Mouse (Mus musculus) embryonic facial prominence, embryonic 12.5 days (tissue): Measurements from ENCODE around the gene Cdc27. TPM values are rescaled to one million over a fixed set of nuclear protein-coding genes. Genes with fewer than 3 reads are reported as not detected.
"Not testable (repeated sequence)": the region's sequence is repeated elsewhere in the genome, so short reads cannot be mapped to it uniquely, and the experiment has no call there.

Experiments used
- ATAC-seq: fragments of 200-750 bp; cut with Nextera tagmentation; 2 replicates; pipeline ENCODE4 v1.8.0; 2017; ENCODE audit not compliant: insufficient number of reproducible peaks, insufficient read depth, low FRiP score, low TSS enrichment
- H3K27ac ChIP-seq: fragments of 300-500 bp; sonication (generic); 2 replicates; pipeline ENCODE4 v1.5.1; 2016; ENCODE audit warnings: mild to moderate bottlenecking
- H3K27me3 ChIP-seq: fragments of 300-500 bp; sonication (generic); 2 replicates; pipeline ENCODE4 v1.6.1; 2016; ENCODE audit warnings: mild to moderate bottlenecking, moderate library complexity
- H3K36me3 ChIP-seq: fragments of 300-500 bp; sonication (generic); 2 replicates; pipeline ENCODE4 v1.6.1; 2016; ENCODE audit warnings: mild to moderate bottlenecking
- H3K4me1 ChIP-seq: fragments of 300-500 bp; sonication (generic); 2 replicates; pipeline ENCODE4 v1.6.1; 2016
- H3K4me2 ChIP-seq: fragments of 300-500 bp; sonication (generic); replicated peaks from 2 replicates; pipeline ENCODE4 v1.6.1; 2016; ENCODE audit warnings: mild to moderate bottlenecking, moderate library complexity
- H3K4me3 ChIP-seq: fragments of 300-500 bp; sonication (generic); 2 replicates; pipeline ENCODE4 v1.5.1; 2016; ENCODE audit warnings: mild to moderate bottlenecking
- H3K9ac ChIP-seq: fragments of 300-500 bp; sonication (generic); 2 replicates; pipeline ENCODE4 v1.6.1; 2016; ENCODE audit warnings: mild to moderate bottlenecking, moderate library complexity
- H3K9me3 ChIP-seq: fragments of 300-500 bp; sonication (generic); 2 replicates; pipeline ENCODE4 v1.6.1; 2016; ENCODE audit warnings: mild to moderate bottlenecking, moderate library complexity
- WGBS: fragments of 180-500 bp; shearing (Covaris S2); methylation state at CpG from one replicate; pipeline ENCODE4 v1.1.7; 2016; 5-methylcytosine and 5-hydroxymethylcytosine counted together
- polyA plus RNA-seq: library from polyadenylated mRNA; unstranded; fragments of >200 nt; fragmentation: Nextera tagmentation; extraction: Ambion mirVana; gene quantifications from 2 replicates; pipeline ENCODE4 v1.2.1, GENCODE M21; 2016

The Cdc27 gene
- polyA plus RNA-seq, 1 experiment from 2014 or later: 52.1 TPM

DNA sequence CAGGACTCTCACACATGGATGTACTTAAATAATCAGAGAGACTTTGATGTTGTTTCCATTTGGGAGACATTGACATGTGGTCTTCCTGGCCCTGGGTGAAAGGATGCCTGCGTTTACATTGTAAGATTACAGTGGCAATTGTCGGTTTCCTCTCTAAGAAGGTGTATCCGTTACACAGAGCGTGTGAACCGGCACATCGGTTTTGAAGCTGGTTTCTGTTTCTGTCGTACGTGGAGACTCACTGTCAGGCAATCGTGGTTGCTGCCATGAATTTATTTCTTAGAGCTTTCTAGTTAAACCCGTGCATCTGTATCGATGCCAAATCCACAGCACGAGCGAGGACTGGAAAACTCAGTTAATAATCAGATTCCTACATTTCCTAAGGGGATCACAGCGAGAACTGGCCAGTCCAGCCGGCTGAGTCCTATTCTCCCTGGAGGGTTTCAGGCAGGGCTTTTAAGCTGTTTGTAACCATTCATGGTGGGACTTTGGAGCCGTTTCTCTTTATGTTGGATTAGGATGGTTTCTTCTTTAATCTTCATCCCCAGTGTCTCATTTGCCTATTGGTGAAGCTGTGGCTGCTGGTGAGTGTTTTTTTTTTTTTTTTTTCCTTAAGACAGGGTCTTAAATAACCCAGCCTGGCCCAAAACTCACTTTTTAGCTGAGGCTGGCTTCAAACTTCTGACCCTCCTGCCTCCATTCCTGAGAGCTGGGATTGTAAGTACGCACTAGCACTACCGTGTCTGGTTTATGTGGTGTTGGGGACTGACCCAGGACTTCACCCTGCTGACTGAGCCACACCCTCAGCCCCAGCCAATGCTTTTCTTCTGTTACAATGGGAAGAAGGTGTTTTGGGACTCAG, 31.3 kb upstream of the Cdc27 start:
- no peak overlapping the region for H3K4me3 ChIP-seq
- ATAC-seq: no peak
- H3K36me3 ChIP-seq: no peaks in the 10 kb centered on the region
- no peak overlapping the region for H3K27ac ChIP-seq
- no peak overlapping the region for H3K9ac ChIP-seq
- H3K4me1 ChIP-seq: peaks cover 12% of the 10 kb centered on the region; the same call in 1 of the 2 replicates
- peaks cover 3% of the 10 kb centered on the region; the same call in 1 of the 2 replicates for H3K27me3 ChIP-seq
- WGBS: 32% methylated on average over 18 of the region's 18 CpGs
- peak overlapping the region; percentile 27 for H3K4me2 ChIP-seq
- H3K9me3 ChIP-seq: no peaks in the 10 kb centered on the region

DNA sequence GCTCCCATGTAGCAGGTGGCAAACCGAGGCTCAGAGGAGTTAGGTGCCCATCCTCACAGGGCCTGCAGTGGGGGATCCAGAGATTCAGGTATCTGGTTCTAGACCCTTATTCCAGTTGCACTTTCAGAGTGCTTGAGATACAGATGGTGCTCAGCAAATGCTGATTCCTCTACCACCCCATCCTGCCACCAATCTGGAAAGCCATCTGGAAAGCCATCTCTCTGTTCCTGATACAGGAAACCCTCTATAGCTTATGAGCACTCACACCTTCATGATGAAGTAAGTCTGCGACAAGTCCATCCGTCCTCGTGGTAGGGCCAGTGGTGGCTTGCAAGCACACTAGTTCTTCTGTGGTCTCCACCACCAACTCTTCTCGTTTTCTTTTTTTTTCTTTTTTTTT, 30.2 kb upstream of the Cdc27 start:
- H3K4me1 ChIP-seq: peaks cover 12% of the 10 kb centered on the region; the same call in 1 of the 2 replicates
- no peak overlapping the region for H3K27ac ChIP-seq
- no peak overlapping the region for H3K4me2 ChIP-seq
- H3K9ac ChIP-seq: no peak overlapping the region
- H3K27me3 ChIP-seq: peaks cover 3% of the 10 kb centered on the region; the same call in 1 of the 2 replicates
- no peaks in the 10 kb centered on the region for H3K36me3 ChIP-seq
- WGBS: 86% methylated on average over 5 of the region's 5 CpGs
- ATAC-seq: no peak
- no peaks in the 10 kb centered on the region for H3K9me3 ChIP-seq
- no peak overlapping the region for H3K4me3 ChIP-seq

DNA sequence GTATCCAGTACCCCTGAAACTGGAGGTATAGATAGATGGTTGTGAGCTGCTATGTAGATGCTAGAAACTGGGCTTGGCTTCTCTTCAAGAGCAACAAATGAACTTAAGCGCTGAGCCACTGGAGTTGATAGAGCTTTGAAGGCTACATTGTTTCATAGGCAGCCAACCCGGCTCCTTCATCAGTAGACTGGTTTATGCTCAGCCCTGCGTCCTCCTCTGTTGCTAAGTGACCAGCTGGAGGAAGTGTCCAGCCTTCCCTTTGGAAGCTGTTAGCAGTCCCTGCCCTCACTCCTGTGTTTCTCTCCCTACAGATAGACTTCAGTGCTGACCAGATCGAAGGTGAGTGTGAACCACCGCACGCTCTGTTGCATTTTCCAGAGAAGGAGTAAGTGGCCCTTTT, 29.7 kb upstream of the Cdc27 start:
- no peak for ATAC-seq
- Histone ChIP-seq H3K9me3 (no peaks in the 10 kb centered on the region), H3K27ac (no peak overlapping the region), H3K9ac (no peak overlapping the region), H3K27me3 (peaks cover 3% of the 10 kb centered on the region; the same call in 1 of the 2 replicates), H3K4me3 (no peak overlapping the region), H3K4me2 (no peak overlapping the region), H3K4me1 (peaks cover 12% of the 10 kb centered on the region; the same call in 1 of the 2 replicates), H3K36me3 (no peaks in the 10 kb centered on the region)
- WGBS: 76% methylated on average over 6 of the region's 6 CpGs

DNA sequence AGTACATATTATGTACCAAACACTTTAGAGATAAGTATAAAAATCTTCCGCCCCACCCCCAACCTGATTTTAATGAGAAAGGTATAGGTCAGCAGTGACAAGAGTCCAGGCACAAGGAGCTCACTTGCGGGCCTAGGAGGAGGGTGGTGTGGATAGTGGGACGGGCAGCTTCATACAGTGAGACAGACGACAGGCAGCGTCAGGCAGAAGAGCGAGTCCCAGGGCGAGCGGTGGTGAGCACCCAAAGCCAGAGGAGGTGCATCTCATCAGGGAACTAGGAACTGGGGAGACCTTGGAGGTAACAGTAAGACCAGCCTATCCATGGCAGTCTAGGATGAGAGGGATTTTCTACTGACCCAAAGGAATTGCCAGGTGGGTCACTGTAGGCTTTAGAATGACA, 29.2 kb upstream of the Cdc27 start:
- Histone ChIP-seq H3K9ac (no peak overlapping the region), H3K36me3 (no peaks in the 10 kb centered on the region), H3K4me3 (no peak overlapping the region), H3K9me3 (no peaks in the 10 kb centered on the region), H3K4me2 (no peak overlapping the region), H3K4me1 (peaks cover 12% of the 10 kb centered on the region; the same call in 1 of the 2 replicates), H3K27me3 (peaks cover 3% of the 10 kb centered on the region; the same call in 1 of the 2 replicates), H3K27ac (no peak overlapping the region)
- no peak for ATAC-seq
- WGBS: 93% methylated on average over 8 of the region's 8 CpGs

DNA sequence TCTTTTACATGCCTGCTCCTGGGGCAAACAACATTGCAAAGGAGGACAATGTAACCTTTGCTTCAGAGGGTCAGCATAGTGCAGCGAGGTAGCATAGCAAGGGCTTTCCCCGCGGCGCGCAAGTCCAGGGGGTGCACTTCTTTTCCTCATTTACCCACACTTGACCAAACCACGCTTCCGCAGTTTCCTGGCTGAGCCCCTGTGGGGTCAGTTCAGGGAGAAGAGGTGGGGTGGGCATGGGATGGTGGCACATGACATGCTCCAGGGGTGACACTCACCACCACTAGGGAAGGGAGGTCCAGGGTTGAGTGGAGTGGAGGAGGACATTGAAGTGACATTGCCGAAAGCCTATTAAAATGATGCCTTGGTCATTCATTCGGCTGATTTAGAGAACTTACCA, 28.7 kb upstream of the Cdc27 start:
- Histone ChIP-seq H3K36me3 (no peaks in the 10 kb centered on the region), H3K4me2 (no peak overlapping the region), H3K4me1 (peaks cover 12% of the 10 kb centered on the region; the same call in 1 of the 2 replicates), H3K27ac (no peak overlapping the region), H3K27me3 (peaks cover 3% of the 10 kb centered on the region; the same call in 1 of the 2 replicates), H3K4me3 (no peak overlapping the region), H3K9me3 (no peaks in the 10 kb centered on the region), H3K9ac (no peak overlapping the region)
- 93% methylated on average over 9 of the region's 9 CpGs for WGBS
- 0 out of 2 replicates have a peak, but pooled peaks have one; percentile 13 for ATAC-seq

DNA sequence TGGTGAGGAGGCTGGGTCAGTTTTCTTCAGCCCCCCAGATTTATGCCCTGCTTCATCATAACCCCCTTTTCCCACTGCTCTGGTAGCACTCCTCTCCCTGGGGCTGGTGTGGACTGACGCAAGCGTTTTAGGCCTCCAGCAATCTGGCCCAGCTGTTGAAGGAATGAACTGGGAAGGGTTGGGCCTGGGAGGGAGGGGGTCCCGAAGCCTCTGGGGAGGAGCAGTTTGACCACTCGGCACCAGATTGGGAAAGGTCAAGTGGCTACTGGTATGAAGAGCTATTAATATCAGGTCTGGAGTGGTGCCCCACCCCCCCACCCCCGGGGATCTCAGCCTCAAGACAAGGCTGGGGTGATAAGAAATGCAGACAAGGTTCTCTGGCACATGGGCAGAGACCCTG, 27.7 kb upstream of the Cdc27 start:
- H3K36me3 ChIP-seq: no peaks in the 10 kb centered on the region
- H3K9ac ChIP-seq: no peak overlapping the region
- H3K27ac ChIP-seq: no peak overlapping the region
- peaks cover 3% of the 10 kb centered on the region; the same call in 1 of the 2 replicates for H3K27me3 ChIP-seq
- peaks cover 12% of the 10 kb centered on the region; the same call in 1 of the 2 replicates for H3K4me1 ChIP-seq
- ATAC-seq: no peak
- no peak overlapping the region for H3K4me2 ChIP-seq
- 26% methylated on average over 5 of the region's 5 CpGs for WGBS
- H3K9me3 ChIP-seq: no peaks in the 10 kb centered on the region
- no peak overlapping the region for H3K4me3 ChIP-seq

DNA sequence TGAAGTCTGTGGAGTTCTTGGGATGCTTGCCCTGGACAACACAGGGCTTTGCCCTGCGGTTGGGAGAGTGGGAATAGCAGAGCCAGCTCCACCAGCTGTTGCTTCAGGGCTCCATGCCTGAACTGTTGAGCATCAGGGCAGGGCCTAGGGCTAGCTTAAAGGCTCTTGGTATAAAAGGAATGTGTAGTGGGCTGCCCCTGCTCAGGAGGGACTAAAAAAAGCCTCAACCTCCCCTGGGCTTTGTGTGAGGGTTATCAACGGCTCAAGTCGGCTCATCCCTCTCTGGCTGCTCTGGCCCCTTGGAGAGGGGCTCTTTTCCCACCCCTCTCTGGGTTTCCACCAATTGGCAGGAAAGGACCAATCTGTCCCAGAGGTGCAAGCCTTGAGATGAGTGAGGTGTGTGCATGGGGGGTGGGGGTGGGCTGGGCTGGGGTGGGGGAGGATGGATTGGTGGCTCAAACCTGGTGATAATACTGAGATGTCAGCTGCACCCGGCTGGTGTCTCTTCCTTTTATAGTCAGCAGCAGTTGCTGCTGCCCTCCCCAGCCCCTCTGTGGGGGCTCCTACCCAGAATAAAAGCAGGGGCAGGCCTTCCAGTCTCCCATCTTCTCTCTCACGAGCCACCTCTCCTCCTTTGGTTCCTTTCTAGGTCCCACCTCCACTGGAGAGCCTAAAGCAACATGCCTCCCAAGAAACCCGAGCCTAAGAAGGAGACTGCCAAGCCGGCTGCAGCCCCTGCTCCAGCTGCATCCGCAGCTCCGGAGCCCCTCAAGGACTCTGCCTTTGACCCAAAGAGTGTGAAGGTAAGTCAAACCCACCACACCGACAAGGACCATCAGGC, 26.6 kb upstream of the Cdc27 start:
- 38% methylated on average over 10 of the region's 10 CpGs for WGBS
- Histone ChIP-seq H3K27me3 (peaks cover 3% of the 10 kb centered on the region), H3K4me2 (no peak overlapping the region), H3K9ac (no peak overlapping the region), H3K4me1 (peaks cover 8% of the 10 kb centered on the region; the same call in 1 of the 2 replicates), H3K9me3 (no peaks in the 10 kb centered on the region), H3K4me3 (no peak overlapping the region), H3K27ac (no peak overlapping the region), H3K36me3 (no peaks in the 10 kb centered on the region)
- no peak for ATAC-seq

DNA sequence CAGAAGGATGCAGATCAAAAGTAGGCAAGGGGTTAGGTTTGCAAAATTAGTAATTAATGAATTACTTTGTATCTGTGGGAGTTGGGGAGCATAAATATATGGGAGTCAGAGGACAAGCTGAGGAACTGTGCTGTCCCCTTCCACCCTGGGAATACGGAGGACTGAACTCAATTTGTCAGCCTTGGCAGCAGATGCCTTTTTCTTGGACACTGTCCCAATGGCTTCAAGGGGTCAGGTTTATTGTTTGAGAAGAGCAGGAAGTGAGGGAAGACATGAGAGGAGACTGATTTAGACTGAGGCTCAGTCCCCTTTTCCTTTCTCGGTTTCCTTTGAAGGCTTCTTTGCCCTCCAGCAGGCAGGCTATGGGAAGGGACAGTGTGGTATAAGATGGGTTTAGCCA, 22.1 kb upstream of the Cdc27 start:
- Histone ChIP-seq H3K4me3 (no peak overlapping the region), H3K4me1 (no peaks in the 10 kb centered on the region), H3K36me3 (no peaks in the 10 kb centered on the region), H3K27me3 (peaks cover 4% of the 10 kb centered on the region; the same call in 1 of the 2 replicates), H3K9me3 (no peaks in the 10 kb centered on the region), H3K4me2 (no peak overlapping the region), H3K9ac (no peak overlapping the region), H3K27ac (no peak overlapping the region)
- WGBS: 65% methylated on average over 2 of the region's 2 CpGs
- ATAC-seq: no peak

DNA sequence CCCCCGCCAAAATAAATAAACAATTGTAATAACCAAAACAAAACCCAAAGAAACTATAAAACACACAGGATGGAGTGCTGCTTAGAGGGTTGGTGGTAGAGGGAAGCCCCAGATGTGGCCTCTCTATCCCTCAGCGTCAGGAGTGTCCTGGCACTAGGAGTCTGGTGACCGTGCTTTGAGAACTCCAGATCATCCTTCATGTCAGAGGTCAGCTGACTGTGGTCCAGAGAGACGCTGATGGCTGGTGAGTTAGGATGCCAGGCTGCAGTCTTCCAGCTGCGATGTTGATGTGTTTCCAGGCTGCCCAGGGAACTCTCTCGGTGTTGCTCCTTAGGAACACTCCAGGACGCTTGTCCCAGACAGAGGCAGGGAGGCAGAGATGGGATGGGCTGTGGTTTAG, 21.7 kb upstream of the Cdc27 start:
- H3K27me3 ChIP-seq: peaks cover 4% of the 10 kb centered on the region; the same call in 1 of the 2 replicates
- no peak for ATAC-seq
- H3K36me3 ChIP-seq: no peaks in the 10 kb centered on the region
- H3K4me3 ChIP-seq: no peak overlapping the region
- H3K4me2 ChIP-seq: no peak overlapping the region
- 45% methylated on average over 7 of the region's 7 CpGs for WGBS
- H3K9me3 ChIP-seq: no peaks in the 10 kb centered on the region
- H3K4me1 ChIP-seq: no peaks in the 10 kb centered on the region
- H3K9ac ChIP-seq: no peak overlapping the region
- no peak overlapping the region for H3K27ac ChIP-seq

DNA sequence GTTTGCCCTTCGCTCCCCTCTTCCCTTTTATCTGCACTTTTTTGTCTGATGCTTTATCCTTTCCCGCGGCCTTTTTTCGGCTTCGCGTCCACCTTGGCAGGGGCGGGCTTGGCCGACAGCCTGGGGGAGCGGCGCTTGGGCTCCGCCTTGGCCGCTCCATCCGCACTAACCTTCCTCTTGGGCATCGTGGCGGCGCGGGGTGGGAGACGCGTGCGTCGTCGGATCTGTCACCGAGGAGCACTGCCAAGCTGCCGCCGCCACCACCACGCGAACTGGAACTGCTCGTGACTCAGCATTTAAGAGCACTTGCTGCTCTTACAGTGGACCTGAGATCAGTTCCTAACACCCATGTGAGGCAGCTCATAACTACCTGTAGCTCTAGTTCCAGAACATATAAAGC, 21.0 kb upstream of the Cdc27 start:
- WGBS: 1% methylated on average over 28 of the region's 28 CpGs
- not testable (repeated sequence) for H3K27ac ChIP-seq, H3K27me3 ChIP-seq, ATAC-seq, H3K4me1 ChIP-seq, H3K9me3 ChIP-seq, H3K36me3 ChIP-seq
- Histone ChIP-seq H3K4me2 (peak overlapping the region; percentile 64), H3K9ac (peak overlapping the region; percentile 36), H3K4me3 (peak overlapping the region; percentile 31)

DNA sequence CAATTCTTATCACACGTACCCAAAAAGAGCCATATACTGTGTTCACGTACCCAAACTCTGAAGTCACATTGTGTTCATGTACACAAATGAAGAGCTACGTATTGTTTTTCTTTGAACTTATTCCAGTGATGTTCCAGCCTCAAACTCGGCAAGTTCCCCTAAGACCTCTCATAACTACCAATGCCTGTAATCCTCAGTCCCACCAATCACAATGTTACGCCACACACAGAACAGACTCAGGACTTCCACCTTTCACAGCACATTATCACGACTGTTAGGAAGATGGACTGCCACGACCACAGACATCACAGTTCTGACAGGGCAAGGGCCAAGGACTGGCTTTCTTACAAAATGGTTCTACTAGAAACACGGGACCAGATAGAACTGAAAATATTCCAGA, 20.1 kb upstream of the Cdc27 start:
- not testable (repeated sequence) for H3K27me3 ChIP-seq, H3K27ac ChIP-seq, H3K4me2 ChIP-seq, H3K36me3 ChIP-seq, H3K9me3 ChIP-seq, H3K9ac ChIP-seq, ATAC-seq, H3K4me3 ChIP-seq, H3K4me1 ChIP-seq
- 84% methylated on average over 8 of the region's 8 CpGs for WGBS
